Mouse (Mus musculus): Measurements from ENCODE around the gene Hspb7.

GRCm38 (mm10) chr4:141455526-141455925 lies 34.9 kb downstream of the Hspb7 start:
- TF ChIP-seq GATA1 (IDR thresholded peaks at IDR 0.05; ENCODE audit: low read length) (no peak), TAL1 (IDR thresholded peaks at IDR 0.05; ENCODE audit: low read length) (no peak)

All from erythroblast, embryonic 14.5 days (primary cell).